Mouse (Mus musculus) kidney, embryonic 15.5 days (tissue): ENCODE data around the gene Ripply3. TPM values are rescaled to one million over a fixed set of nuclear protein-coding genes. Genes with fewer than 3 reads are reported as not detected.

Source experiments
- ATAC-seq: fragments of 200-750 bp; cut with Nextera tagmentation; replicated peaks from 2 replicates; pipeline ENCODE4 v1.8.0; 2017; ENCODE audit warnings: moderate TSS enrichment; ENCODE audit not compliant: low FRiP score
- H3K27ac ChIP-seq: fragments of 300-500 bp; sonication (generic); 2 replicates; pipeline ENCODE4 v1.5.1; 2015; ENCODE audit warnings: mild to moderate bottlenecking, inconsistent platforms
- H3K27me3 ChIP-seq: fragments of 300-500 bp; sonication (generic); 2 replicates; pipeline ENCODE4 v1.6.1; 2015; ENCODE audit warnings: inconsistent platforms
- H3K36me3 ChIP-seq: fragments of 300-500 bp; sonication (generic); 2 replicates; pipeline ENCODE4 v1.6.1; 2015; ENCODE audit warnings: inconsistent platforms
- H3K4me1 ChIP-seq: fragments of 300-500 bp; sonication (generic); 2 replicates; pipeline ENCODE4 v1.6.1; 2015; ENCODE audit warnings: inconsistent platforms
- H3K4me2 ChIP-seq: fragments of 300-500 bp; sonication (generic); 2 replicates; pipeline ENCODE4 v1.6.1; 2015; ENCODE audit warnings: moderate library complexity, mild to moderate bottlenecking, inconsistent platforms
- H3K4me3 ChIP-seq: fragments of 300-500 bp; sonication (generic); replicated peaks from 2 replicates; pipeline ENCODE4 v1.5.1; 2015; ENCODE audit warnings: mild to moderate bottlenecking, inconsistent platforms
- H3K9ac ChIP-seq: fragments of 300-500 bp; sonication (generic); 2 replicates; pipeline ENCODE4 v1.6.1; 2015; ENCODE audit warnings: mild to moderate bottlenecking, inconsistent platforms
- H3K9me3 ChIP-seq: fragments of 300-500 bp; sonication (generic); replicated peaks from 2 replicates; pipeline ENCODE4 v1.6.1; 2016; ENCODE audit warnings: inconsistent platforms
- WGBS: fragments of 180-500 bp; shearing (Covaris S2); methylation state at CpG from one replicate; pipeline ENCODE4 v1.1.7; 2015; ENCODE audit warnings: mixed read lengths; 5-methylcytosine and 5-hydroxymethylcytosine counted together
- polyA plus RNA-seq: library from polyadenylated mRNA; unstranded; fragments of >200 nt; fragmentation: Nextera tagmentation; extraction: Ambion mirVana; gene quantifications from 2 replicates; pipeline ENCODE4 v1.2.1, GENCODE M21; 2015

Gene Ripply3
- polyA plus RNA-seq, 1 experiment from 2014 or later: 14.6 TPM

- Histone ChIP-seq H3K27me3 (no peaks in the 10 kb centered on the region), H3K4me3 (no peak overlapping the region), H3K9ac (no peak overlapping the region), H3K36me3 (no peaks in the 10 kb centered on the region), H3K4me2 (no peak overlapping the region), H3K4me1 (peaks cover 9% of the 10 kb centered on the region), H3K9me3 (no peaks in the 10 kb centered on the region), H3K27ac (no peak overlapping the region)
- WGBS: 76% methylated on average over 7 of the region's 7 CpGs
- ATAC-seq: no peak
These were observed 19.0 kb downstream of the Ripply3 start for GRCm38 (mm10) chr16:94347080-94347731.

DNA sequence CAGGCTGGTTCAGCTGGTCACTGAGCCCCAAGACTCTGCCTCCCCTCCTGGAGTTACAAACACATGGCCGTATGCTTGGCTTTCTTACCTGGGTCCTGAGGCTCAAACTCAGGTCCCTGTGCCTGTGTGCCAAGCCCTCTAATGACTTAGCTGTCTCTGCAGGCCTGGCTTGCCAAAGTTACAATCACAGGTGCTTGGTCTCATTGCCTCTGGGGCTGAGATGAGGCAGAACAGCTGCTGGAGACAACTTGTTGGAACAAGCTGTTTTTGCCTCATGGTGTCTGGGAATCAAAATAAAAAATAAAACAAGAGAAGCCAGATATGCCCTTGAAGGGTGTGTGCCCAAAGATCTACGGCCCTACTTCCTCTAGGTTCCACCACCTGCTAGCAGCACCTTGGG, 20.6 kb downstream of the Ripply3 start:
- no peak for ATAC-seq
- Histone ChIP-seq H3K27me3 (no peaks in the 10 kb centered on the region), H3K4me1 (peaks cover 9% of the 10 kb centered on the region), H3K4me2 (no peak overlapping the region), H3K36me3 (no peaks in the 10 kb centered on the region), H3K9me3 (no peaks in the 10 kb centered on the region), H3K4me3 (no peak overlapping the region), H3K27ac (no peak overlapping the region), H3K9ac (no peak overlapping the region)
- 81% methylated on average over 2 of the region's 2 CpGs for WGBS

- Histone ChIP-seq H3K36me3 (no peaks in the 10 kb centered on the region), H3K9me3 (no peaks in the 10 kb centered on the region), H3K9ac (no peak overlapping the region), H3K27ac (no peak overlapping the region), H3K4me2 (no peak overlapping the region), H3K4me3 (no peak overlapping the region), H3K4me1 (peaks cover 14% of the 10 kb centered on the region), H3K27me3 (no peaks in the 10 kb centered on the region)
- WGBS: 64% methylated on average over 11 of the region's 11 CpGs
- no peak for ATAC-seq
These were observed 21.5 kb downstream of the Ripply3 start for GRCm38 (mm10) chr16:94349588-94350286.

- WGBS: 58% methylated on average over 10 of the region's 10 CpGs
- no peaks in the 10 kb centered on the region for H3K36me3 ChIP-seq
- no peak overlapping the region for H3K27ac ChIP-seq
- H3K4me3 ChIP-seq: no peak overlapping the region
- no peak overlapping the region for H3K4me2 ChIP-seq
- no peak overlapping the region for H3K9ac ChIP-seq
- H3K4me1 ChIP-seq: peaks cover 14% of the 10 kb centered on the region
- H3K9me3 ChIP-seq: no peaks in the 10 kb centered on the region
- H3K27me3 ChIP-seq: no peaks in the 10 kb centered on the region
- ATAC-seq: no peak
These were observed 22.1 kb downstream of the Ripply3 start for GRCm38 (mm10) chr16:94350287-94350677.

DNA sequence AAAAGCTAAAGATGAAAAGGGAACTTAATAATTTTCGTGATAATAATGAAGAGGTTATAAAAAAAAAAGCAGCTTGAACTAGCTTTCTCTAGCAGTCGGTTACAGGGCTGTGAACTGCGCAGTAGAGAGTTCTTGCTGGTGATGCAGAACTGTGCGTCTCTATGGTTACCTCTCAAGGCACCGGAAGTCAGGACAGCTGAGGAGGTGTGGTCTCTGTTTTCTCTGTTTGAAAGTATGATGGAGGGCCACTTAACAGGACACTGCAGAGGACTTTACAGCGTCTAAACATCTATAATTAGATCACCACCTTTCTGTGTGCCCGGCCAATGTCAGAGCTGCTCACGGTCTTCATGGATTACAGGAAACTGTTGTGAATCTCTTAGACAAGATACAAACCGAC, 26.2 kb downstream of the Ripply3 start:
- Histone ChIP-seq H3K4me2 (peak overlapping the region; percentile 1; the same call in 1 of the 2 replicates), H3K27me3 (no peaks in the 10 kb centered on the region), H3K27ac (no peak overlapping the region), H3K36me3 (no peaks in the 10 kb centered on the region), H3K9ac (no peak overlapping the region), H3K9me3 (no peaks in the 10 kb centered on the region), H3K4me1 (peaks cover 14% of the 10 kb centered on the region), H3K4me3 (no peak overlapping the region)
- 23% methylated on average over 9 of the region's 9 CpGs for whole genome bisulfite sequencing
- no peak; the same call in 1 of the 2 replicates for ATAC-seq

DNA sequence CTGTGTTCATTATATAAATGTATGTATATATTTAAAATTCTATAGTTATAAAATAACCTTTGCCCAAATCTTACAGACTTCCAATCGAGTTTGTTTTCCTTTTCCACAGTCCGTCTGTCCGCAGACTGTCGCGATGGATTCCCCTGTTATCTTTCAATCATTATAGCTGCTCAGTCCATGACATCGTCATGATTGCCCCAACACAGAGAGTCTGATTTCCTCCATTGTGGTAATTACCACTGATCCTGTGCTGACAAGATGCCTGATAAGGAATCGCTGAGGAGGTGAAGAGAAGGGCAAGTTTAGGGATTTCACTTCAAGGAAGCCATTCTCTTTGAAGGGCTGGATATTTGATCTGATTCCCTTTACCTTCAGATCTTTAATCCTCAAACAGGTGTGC, 27.8 kb downstream of the Ripply3 start:
- H3K27ac ChIP-seq: no peak overlapping the region
- no peak for ATAC-seq
- H3K27me3 ChIP-seq: no peaks in the 10 kb centered on the region
- no peaks in the 10 kb centered on the region for H3K9me3 ChIP-seq
- no peak overlapping the region for H3K4me2 ChIP-seq
- H3K4me3 ChIP-seq: no peak overlapping the region
- H3K9ac ChIP-seq: no peak overlapping the region
- 0 out of 2 replicates have a peak, but pooled peaks cover 5% of the 10 kb centered on the region for H3K4me1 ChIP-seq
- no peaks in the 10 kb centered on the region for H3K36me3 ChIP-seq
- WGBS: 58% methylated on average over 7 of the region's 7 CpGs

DNA sequence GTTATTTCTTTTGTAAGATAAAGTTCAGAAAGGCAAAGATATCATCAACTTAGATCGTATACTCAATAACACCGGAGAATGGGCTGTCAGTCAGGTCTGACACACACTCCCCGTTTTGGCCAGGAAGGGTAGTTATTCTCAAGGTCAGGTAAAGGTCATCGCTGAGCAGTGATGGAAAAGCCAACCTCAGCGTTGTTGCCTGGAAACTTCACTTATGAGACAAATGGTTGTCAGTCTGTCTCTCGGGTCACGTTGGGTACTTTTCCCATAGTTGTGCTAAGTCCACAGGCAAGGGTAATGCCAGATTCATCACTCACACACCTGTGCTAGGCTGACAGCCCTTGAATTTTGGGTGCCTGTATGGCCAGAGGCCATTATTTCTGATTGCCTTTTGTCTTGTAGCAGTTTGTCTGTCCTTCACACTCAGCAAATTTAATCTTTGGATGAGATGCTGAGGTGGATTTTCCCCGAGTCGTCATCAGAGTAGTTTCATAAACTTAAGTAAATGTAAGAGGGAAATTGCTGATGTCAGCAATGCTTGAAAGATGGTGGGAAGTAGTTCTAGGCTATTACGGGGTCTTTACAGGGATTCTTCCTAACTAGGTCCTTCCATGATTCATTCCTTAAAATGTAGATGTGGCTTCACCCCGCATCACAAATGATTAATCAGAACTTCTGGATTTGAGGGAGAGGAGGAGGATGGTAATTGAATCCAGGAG, 28.7 kb downstream of the Ripply3 start:
- Histone ChIP-seq H3K27ac (no peak overlapping the region), H3K9ac (no peak overlapping the region), H3K36me3 (no peaks in the 10 kb centered on the region), H3K9me3 (no peaks in the 10 kb centered on the region), H3K4me3 (no peak overlapping the region), H3K4me1 (peaks cover 5% of the 10 kb centered on the region; the same call in 1 of the 2 replicates), H3K27me3 (no peaks in the 10 kb centered on the region), H3K4me2 (no peak overlapping the region)
- ATAC-seq: no peak
- WGBS: 66% methylated on average over 11 of the region's 11 CpGs

DNA sequence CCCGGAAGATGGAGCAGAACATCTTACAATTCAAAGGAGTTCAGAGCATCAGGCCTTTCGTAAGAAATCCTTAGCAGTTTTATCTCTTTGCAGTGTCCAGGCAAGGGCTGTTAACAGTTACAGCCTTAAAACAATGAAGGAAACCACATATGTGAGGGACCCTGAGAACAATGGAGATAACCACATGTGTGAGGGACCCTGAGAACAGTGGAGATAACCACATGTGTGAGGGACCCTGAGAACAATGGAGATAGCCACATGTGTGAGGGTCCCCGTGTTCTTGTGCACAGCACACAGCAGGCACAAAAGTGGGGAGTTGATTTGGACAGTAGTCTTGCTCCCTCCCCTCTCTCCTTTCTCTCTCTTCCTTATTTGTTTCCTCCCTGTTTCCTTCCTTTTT, 29.9 kb downstream of the Ripply3 start:
- Histone ChIP-seq H3K4me3 (no peak overlapping the region), H3K27me3 (no peaks in the 10 kb centered on the region), H3K9ac (no peak overlapping the region), H3K9me3 (no peaks in the 10 kb centered on the region), H3K4me2 (no peak overlapping the region), H3K36me3 (no peaks in the 10 kb centered on the region), H3K4me1 (peaks cover 11% of the 10 kb centered on the region; the same call in 1 of the 2 replicates), H3K27ac (no peak overlapping the region)
- no peak for ATAC-seq
- WGBS: 86% methylated on average over 3 of the region's 3 CpGs

DNA sequence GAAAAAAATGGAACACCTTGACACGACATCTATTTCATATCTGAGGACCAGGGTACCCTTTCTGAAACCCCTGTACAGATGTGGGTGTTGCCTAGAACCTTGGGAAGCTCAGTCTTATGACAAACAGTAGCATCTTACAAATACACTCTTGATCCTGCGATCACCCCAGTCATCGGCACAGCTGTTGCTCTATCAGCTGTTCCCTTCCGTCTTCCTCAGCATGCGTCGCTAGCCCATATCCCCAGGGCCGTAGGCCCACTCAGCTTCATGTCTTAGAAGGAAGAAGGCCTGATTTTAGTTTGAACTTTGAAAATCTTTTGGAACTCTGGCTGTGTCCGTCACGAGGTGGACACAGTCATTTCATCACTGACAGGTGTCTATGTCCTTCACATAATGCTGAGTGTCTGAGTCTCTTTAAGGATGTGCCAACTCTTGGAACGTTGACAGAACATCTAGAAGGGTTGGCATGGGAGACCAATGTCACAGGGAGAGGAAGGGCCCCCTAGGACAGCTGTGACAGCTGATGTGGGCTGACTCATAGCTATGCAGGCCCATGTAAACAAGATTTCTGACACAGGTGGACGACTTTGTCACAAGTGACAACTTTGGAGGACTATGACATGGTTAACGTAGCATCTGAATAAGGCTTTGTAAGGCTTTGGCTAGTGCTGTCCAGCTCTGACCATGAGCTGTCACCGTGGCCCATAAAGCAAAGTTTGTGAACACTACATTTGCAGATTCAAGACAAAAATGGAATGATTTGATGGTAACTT, 32.5 kb downstream of the Ripply3 start:
- Histone ChIP-seq H3K4me3 (no peak overlapping the region), H3K27me3 (no peaks in the 10 kb centered on the region), H3K27ac (no peak overlapping the region), H3K36me3 (peaks cover 11% of the 10 kb centered on the region; the same call in 1 of the 2 replicates), H3K4me1 (peaks cover 6% of the 10 kb centered on the region; the same call in 1 of the 2 replicates), H3K9ac (no peak overlapping the region), H3K9me3 (no peaks in the 10 kb centered on the region), H3K4me2 (no peak overlapping the region)
- 86% methylated on average over 13 of the region's 13 CpGs for WGBS
- ATAC-seq: no peak

GRCm38 (mm10) chr16:94362174-94362873, 34.1 kb downstream of the Ripply3 start:
- Histone ChIP-seq H3K9ac (no peak overlapping the region), H3K9me3 (no peaks in the 10 kb centered on the region), H3K36me3 (peaks cover 11% of the 10 kb centered on the region; the same call in 1 of the 2 replicates), H3K4me3 (no peak overlapping the region), H3K4me1 (peaks cover 6% of the 10 kb centered on the region; the same call in 1 of the 2 replicates), H3K27me3 (no peaks in the 10 kb centered on the region), H3K27ac (no peak overlapping the region), H3K4me2 (no peak overlapping the region)
- 45% methylated on average over 10 of the region's 10 CpGs for WGBS
- peak; percentile 52; the same call in 1 of the 2 replicates for ATAC-seq

- Histone ChIP-seq H3K4me1 (peaks cover 9% of the 10 kb centered on the region), H3K4me3 (no peak overlapping the region), H3K4me2 (no peak overlapping the region), H3K27ac (no peak overlapping the region), H3K36me3 (peaks cover 15% of the 10 kb centered on the region; the same call in 1 of the 2 replicates), H3K9ac (no peak overlapping the region), H3K27me3 (no peaks in the 10 kb centered on the region), H3K9me3 (no peaks in the 10 kb centered on the region)
- no peak for ATAC-seq
- 91% methylated on average over 4 of the region's 4 CpGs for WGBS
These were observed 35.6 kb downstream of the Ripply3 start for GRCm38 (mm10) chr16:94363814-94364213.
